Mouse (Mus musculus) c-Kit-positive CD71-positive TER-119-positive erythroid progenitor cells, embryonic 14.5 days (primary cell): ENCODE data around the gene Tmx2.
"Not testable (repeated sequence)": the region's sequence is repeated elsewhere in the genome, so short reads cannot be mapped to it uniquely, and the experiment has no call there.

Experiments
- DNase-seq: peaks from one replicate; pipeline ENCODE4 v3.0.0-alpha.2; 2013; ENCODE audit warnings: low spot score

Tmx2 gene

GRCm38 (mm10) chr2:84679016-84679415, at the start of gene Tmx2:
Gene Tmx2, minus strand, starts transcription at chr2:84679140.
- DNase-seq: no peak

- not testable (repeated sequence) for DNase-seq
These were observed 49.3 kb upstream of the Tmx2 start for GRCm38 (mm10) chr2:84728191-84728590.

GRCm38 (mm10) chr2:84727172-84727858, 48.4 kb upstream of the Tmx2 start, which contains the start of gene Clp1:
Gene Clp1, minus strand, starts transcription at chr2:84727350.
- DNase-seq: peak; percentile 98

- DNase-seq: no peak
These were observed 47.8 kb upstream of the Tmx2 start for GRCm38 (mm10) chr2:84726716-84727115.

- DNase-seq: no peak
These were observed 46.8 kb upstream of the Tmx2 start for GRCm38 (mm10) chr2:84725770-84726169.

GRCm38 (mm10) chr2:84723856-84724255, 44.9 kb upstream of the Tmx2 start:
- DNase-seq: no peak

GRCm38 (mm10) chr2:84721182-84721581, 42.2 kb upstream of the Tmx2 start:
- DNase-seq: no peak

GRCm38 (mm10) chr2:84720718-84721117, 41.8 kb upstream of the Tmx2 start:
- DNase-seq: no peak

GRCm38 (mm10) chr2:84717357-84717756, 38.4 kb upstream of the Tmx2 start:
- DNase-seq: no peak

- no peak for DNase-seq
These were observed 37.7 kb upstream of the Tmx2 start for GRCm38 (mm10) chr2:84716423-84717355.

- DNase-seq: peak; percentile 94
These were observed 36.8 kb upstream of the Tmx2 start for GRCm38 (mm10) chr2:84715562-84716361.

GRCm38 (mm10) chr2:84714811-84715561, 36.0 kb upstream of the Tmx2 start, which contains the start of gene Zdhhc5:
Gene Zdhhc5, minus strand, starts transcription at chr2:84715180.
- DNase-seq: peak; percentile 97

- DNase-seq: no peak
These were observed 35.5 kb upstream of the Tmx2 start for GRCm38 (mm10) chr2:84714422-84714810.

- DNase-seq: no peak
These were observed 33.0 kb upstream of the Tmx2 start for GRCm38 (mm10) chr2:84711898-84712297.

- no peak for DNase-seq
These were observed 28.6 kb upstream of the Tmx2 start for GRCm38 (mm10) chr2:84707523-84707922.

GRCm38 (mm10) chr2:84705295-84705694, 26.4 kb upstream of the Tmx2 start:
- no peak for DNase-seq

GRCm38 (mm10) chr2:84704329-84704728, 25.4 kb upstream of the Tmx2 start:
- DNase-seq: no peak

GRCm38 (mm10) chr2:84703497-84703896, 24.6 kb upstream of the Tmx2 start:
- no peak for DNase-seq

GRCm38 (mm10) chr2:84695007-84695695, 16.2 kb upstream of the Tmx2 start:
- DNase-seq: no peak

- DNase-seq: no peak
These were observed 11.1 kb upstream of the Tmx2 start for GRCm38 (mm10) chr2:84690050-84690449.
